Mouse (Mus musculus) monocyte, adult 2 months (primary cell): Measurements from ENCODE around the gene Pabpc4.

Experiments
- DNase-seq, 2 experiments: peaks; one replicate each; pipeline ENCODE4 v3.0.0; 2022; ENCODE audit warnings: low spot score in 2 of 2, low read depth in 1 of 2

Gene Pabpc4

DNA sequence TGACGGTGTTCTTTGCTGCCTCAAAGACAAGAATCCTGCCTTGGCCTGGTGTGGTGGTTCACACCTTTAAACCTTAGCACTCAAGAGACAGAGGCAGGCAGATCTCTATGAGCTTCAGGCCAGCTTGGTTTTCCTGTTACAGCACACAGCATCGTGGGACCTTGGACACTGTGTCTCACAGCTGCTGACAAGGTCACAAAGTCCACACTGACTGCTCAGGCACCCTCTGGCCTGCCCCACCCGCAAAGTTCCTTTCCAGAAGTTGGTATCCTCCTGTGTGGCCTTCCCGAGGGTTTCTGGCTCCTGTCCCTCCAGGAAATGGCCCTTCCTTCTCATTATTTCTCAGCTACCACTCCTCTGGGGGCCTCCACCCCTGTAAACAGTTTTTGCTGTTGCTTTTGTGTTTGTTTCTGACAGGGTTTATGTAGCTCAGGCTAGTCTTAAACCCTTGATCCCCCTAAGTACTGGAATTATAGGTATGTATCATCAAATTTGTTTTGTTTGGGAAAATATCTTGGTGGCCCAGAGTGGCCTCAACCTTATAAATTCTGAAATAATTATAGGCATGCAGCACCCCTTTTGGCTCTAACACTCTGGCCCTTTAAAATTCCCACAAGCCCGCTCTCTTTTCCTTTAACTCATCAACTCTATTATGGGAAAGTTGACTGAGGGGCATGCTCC is at the start of gene Pabpc4:
Gene Pabpc4, plus strand, starts transcription at position 631 of the 681 bp plus-strand sequence.
- DNase-seq = no peak

DNA sequence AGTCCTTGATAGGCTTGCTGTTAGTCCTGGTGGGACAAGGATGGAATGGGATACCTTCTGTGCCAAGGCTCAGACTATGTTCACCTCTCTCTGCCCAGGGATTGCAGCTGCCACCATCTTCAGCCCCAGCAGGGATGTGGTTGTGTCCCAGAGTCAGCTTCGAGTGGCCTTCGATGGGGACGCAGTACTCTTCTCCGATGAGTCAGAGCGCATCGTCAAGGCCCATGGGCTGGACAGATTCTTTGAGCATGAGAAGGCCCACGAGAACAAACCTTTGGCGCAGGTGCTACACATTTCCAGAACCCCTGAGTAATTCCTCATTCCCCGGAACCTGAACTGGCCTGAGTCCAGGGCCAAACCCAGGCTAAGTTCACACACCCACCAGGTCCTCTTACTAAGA is 48.2 kb upstream of the Pabpc4 start:
- no peak for DNase-seq

DNA sequence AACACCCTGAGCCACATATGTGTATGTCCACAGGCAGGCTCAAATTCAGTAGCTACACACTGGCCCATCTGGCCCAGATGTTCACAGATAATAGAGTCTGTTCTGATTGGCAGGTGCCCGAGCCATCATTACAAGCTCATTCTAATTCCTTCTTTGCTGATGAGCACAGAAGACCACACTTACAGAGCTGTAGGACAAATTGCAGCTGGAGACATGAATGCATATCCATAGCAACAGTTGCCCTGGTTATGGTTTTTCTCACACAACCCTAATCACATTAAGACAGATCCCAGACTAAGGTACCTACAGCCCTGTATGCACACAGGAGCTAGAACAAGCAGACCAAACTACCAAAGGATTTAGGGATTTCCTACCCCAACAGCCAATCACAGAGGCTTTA is 46.8 kb upstream of the Pabpc4 start:
- DNase-seq = no peak

DNA sequence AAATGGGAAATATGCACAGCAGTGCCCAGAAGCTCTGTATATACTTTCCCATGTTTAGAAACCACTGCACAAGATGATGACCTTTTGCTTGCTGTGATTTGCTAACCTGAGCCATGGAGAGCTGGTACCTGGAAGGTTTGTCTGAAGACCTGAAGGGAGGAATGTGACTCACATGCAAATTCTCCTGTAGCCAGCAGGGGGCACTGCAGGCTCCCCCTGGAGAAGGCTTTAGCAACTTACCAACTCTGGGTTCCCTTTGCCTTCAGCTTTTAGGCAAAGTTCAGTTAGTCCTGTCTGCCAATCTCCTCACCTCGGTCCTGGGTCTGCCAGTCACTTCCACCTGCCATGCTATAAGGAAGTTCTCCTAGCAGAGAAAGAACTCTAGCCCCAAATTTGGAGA is 45.4 kb upstream of the Pabpc4 start:
- DNase-seq = no peak

- no peak for DNase-seq
Measured at GRCm38 (mm10) chr4:123219720-123220357, 42.3 kb upstream of the Pabpc4 start.

- DNase-seq = no peak
Measured at GRCm38 (mm10) chr4:123220637-123221036, 41.5 kb upstream of the Pabpc4 start.

DNA sequence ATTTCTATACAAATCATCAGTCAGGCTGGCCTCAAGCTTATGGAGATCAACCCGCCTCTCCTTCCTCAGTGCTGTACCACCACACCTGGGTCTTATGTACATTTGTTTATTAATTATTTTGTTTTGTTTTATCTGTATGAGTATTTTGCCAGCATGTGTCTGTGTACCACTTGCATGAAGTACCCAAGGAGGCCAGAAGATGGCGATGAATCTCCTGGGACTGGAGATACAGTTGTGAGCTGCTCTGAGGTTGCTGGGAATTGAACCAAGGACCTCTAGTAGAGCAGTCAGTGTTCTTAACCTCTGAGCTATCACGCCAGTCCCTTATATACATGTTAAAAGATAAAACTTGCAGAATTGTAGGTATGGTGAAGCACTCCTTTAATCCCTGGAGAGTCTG is 38.8 kb upstream of the Pabpc4 start:
- DNase-seq = no peak

DNA sequence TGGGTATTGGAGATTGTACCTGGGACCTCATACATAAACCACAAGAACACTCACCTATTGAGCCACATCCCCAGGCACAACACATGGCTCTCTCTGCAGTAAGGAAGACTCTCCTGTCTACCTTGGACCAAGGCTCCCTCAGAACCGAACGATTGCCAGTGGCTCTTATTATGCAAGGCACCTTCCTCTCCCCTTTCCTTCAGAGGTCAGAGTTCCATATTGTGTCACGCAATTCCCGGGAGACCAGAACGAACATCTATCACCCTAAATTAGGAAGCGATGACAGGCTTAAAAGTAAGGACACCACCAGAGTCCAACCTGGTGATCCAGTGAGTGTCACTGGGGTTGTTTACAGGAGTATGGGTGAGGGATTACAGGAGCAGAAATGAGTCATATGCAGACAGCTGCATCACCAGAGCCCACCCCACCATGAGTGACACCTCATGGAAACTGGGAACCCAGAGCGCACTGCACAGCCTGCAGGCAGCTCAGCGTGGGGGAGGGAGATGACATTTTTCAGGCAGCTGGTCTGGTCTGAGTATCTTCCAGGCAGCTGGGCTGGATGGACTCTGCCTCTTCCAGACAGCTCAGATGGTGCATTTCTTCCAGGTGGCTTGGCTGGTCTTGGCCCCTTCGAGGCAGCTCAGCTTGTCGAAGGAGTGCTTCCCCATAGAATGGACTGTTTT is 36.3 kb upstream of the Pabpc4 start:
- no peak for DNase-seq

DNA sequence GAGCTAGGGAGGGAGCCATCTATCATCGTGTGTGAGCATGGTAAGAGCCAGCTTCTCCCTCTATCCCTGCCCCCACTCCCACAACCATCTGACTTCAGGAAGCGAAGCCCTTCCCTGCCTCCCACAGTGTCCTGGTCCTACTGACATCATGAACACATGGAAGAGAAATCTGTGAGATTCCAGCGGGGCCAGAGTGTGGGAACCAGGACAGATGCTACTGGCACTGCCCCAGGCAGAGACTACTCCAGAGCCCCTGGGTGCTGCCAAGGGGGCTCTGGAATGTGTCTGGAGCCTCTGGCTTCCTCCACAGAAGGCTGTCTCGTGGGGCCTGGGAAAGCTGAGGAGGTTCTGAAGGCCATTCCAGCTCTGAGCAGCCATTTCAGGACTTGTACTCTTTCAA is 34.4 kb upstream of the Pabpc4 start:
- DNase-seq = no peak

- DNase-seq = no peak
Measured at GRCm38 (mm10) chr4:123228270-123228669, 33.9 kb upstream of the Pabpc4 start.

GRCm38 (mm10) chr4:123229166-123229565 is 33.0 kb upstream of the Pabpc4 start:
- no peak for DNase-seq

DNA sequence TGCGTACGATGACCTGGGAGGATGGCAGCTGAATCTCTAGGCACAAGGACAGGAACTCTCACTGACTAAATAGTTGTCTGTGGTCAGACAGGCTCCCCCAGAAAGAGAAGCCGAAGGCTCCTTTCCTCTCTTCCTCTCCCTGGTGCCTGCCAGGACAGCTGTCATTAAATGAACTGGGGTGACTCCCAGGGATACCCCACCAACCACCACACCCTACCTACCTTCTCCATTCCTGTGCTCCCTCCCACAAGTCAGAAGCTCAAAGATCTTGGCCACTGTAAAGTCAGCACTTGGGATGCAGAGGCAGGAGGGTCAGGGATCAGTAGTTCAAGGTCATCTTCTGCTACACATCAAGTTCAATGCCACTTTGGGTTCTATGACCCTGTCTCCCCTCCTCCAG is 29.3 kb upstream of the Pabpc4 start:
- DNase-seq = no peak

- DNase-seq = no peak
Measured at GRCm38 (mm10) chr4:123233492-123234084, 28.6 kb upstream of the Pabpc4 start, which contains the start of gene Heyl. Heyl (plus strand) TSS chr4:123233556.

GRCm38 (mm10) chr4:123235835-123236430 is 26.2 kb upstream of the Pabpc4 start:
- no peak for DNase-seq

DNA sequence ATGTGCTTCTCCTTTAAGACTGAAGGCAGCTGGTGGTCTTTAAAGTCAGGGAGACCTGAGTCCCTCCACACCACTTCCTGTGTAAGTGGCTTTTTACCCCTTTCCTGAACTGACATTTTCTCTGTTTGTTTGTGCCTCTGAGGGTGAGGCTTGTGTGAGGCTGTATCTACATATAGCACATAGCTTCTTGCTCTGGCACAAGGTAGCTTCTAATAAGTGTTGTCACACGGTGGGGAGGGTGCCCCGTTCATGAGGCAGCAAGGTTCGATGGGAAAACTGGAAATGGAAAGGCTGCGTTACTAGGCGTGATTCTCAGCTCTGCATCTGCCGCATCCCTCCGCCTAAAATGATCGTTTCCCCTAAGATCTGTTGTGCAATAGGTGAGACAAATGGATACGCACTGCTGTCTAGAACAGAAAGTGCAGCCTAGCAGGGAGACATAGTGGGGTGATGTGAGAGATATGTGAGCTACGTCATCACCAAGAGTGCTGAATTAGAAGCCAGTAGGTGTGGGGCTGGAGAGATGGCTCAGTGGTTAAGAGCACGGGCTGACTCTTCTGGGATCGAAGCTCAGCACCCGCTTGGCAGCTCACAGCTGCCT is 25.6 kb upstream of the Pabpc4 start:
- DNase-seq = no peak

DNA sequence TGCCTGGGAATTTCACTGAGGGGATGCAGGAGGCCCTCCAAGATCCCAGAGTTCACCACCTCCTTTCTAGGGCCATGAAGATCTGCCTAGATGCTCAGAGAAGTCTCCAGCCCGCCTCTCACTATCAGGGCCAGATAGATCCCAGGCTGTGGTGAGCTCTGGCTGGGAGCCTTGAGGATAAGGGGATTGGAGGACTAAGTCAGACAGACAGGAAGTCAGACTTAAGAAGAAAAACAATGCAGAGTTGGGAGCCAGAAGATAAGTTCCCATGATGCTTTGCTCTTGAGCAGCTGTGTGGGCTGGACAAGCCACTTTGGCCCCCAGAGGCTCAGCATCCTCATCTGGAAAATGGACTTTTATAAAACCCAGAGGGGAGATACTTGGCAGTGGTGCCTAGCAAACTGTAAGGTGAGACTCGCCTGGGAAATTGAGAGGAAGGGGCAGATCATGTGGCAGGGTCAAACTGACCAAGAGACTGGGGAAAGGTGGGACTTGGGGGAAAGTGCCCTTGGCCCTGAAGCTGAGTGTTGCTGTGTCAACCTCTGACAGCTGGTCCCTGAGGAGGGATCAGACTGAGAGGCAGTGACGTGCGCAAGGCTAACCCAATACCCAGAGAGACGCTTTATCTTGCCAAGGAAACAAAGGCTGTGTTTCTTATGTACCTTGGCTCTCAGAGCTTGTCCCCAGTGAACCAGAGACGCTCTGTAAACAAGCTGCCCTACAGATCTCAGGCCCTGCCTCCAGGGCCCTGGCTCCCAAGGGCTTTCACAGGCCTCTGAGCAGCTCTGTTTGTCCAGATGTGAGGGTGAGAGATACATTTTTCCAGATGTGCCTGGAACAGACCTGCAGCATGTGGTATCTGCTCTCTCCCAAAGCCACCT is 24.5 kb upstream of the Pabpc4 start:
- DNase-seq = no peak

DNA sequence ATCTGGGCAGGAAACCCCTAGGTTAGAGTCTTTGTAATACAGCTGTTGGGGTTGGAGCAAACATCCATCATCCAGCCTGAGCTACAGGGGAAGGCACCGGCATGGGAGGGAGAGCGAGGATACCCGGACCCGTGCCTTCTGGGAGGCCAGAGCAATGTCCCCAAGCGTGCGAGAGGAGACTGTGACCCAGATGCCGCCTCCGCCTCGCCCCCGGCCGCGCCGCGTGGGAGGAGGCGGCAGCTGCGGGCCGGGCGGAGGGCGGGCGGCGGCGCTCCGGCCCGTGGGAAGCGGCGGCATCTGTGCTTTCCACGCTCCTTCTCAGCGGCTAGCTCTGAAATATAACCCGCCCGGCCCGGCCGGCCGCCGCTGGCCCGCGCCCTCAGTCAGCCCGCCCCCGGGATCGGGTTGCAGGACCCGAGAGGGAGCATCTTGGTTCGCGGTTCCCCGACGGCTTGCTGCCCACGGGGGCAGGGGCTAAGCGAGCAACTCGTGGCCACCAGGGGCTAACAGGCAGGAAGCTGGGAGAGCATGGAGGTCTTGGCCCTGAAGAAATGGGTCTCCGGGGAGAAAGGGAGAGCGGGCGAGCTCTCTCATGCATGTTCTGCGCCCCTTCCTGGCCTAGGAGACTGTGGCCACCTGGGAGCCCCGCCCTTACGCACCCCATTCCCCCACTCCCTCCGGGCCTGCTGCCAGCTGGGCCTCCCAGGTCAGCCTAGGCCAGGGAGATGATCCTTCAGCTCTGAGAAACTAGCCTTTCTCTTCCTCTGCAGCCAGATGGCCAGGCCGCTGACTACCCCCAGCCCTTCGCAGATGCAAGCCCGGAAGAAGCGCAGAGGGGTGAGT is 22.6 kb upstream of the Pabpc4 start:
- DNase-seq = no peak

- DNase-seq = no peak
Measured at GRCm38 (mm10) chr4:123246221-123246620, 15.9 kb upstream of the Pabpc4 start.

- DNase-seq = no peak
Measured at GRCm38 (mm10) chr4:123246651-123247050, 15.5 kb upstream of the Pabpc4 start.
